Mouse (Mus musculus) neural tube, embryonic 14.5 days (tissue): Measurements from ENCODE around the gene Nxph4. TPM values are rescaled to one million over a fixed set of nuclear protein-coding genes. Genes with fewer than 3 reads are reported as not detected.

ENCODE experiments used
- ATAC-seq: fragments of 200-750 bp; cut with Nextera tagmentation; 2 replicates; pipeline ENCODE4 v1.8.0; 2017; ENCODE audit warnings: low read depth, mild to moderate bottlenecking, moderate TSS enrichment, moderate library complexity
- H3K27ac ChIP-seq: fragments of 300-500 bp; sonication (generic); 2 replicates; pipeline ENCODE4 v1.5.1; 2014; ENCODE audit warnings: low read depth, mild to moderate bottlenecking, control low read depth, low read length, moderate library complexity, mixed read lengths
- H3K27me3 ChIP-seq: fragments of 300-500 bp; sonication (generic); 2 replicates; pipeline ENCODE4 v1.6.1; 2014; ENCODE audit warnings: low read length; ENCODE audit not compliant: control insufficient read depth, insufficient read depth
- H3K36me3 ChIP-seq: fragments of 300-500 bp; sonication (generic); 2 replicates; pipeline ENCODE4 v1.6.1; 2014; ENCODE audit warnings: low read length, mixed read lengths; ENCODE audit not compliant: control insufficient read depth, insufficient read depth
- H3K4me1 ChIP-seq: fragments of 300-500 bp; sonication (generic); 2 replicates; pipeline ENCODE4 v1.6.1; 2014; ENCODE audit warnings: low read length; ENCODE audit not compliant: control insufficient read depth, insufficient read depth
- H3K4me2 ChIP-seq: fragments of 300-500 bp; sonication (generic); 2 replicates; pipeline ENCODE4 v1.6.1; 2014; ENCODE audit warnings: mild to moderate bottlenecking, low read depth, low read length, control low read depth
- H3K4me3 ChIP-seq: fragments of 300-500 bp; sonication (generic); 2 replicates; pipeline ENCODE4 v1.5.1; 2014; ENCODE audit warnings: low read depth, low read length, control low read depth, mixed read lengths
- H3K9ac ChIP-seq: fragments of 300-500 bp; sonication (generic); replicated peaks from 2 replicates; pipeline ENCODE4 v1.6.1; 2014; ENCODE audit warnings: low read depth, mild to moderate bottlenecking, control low read depth, low read length, mixed read lengths
- H3K9me3 ChIP-seq: fragments of 300-500 bp; sonication (generic); 2 replicates; pipeline ENCODE4 v1.6.1; 2016; ENCODE audit warnings: low read length; ENCODE audit not compliant: control insufficient read depth
- WGBS: fragments of 180-500 bp; shearing (Covaris S2); extraction: QIAGEN DNeasy Blood & Tissue Kit; methylation state at CpG from one replicate; pipeline ENCODE4 v1.1.7; 2014; 5-methylcytosine and 5-hydroxymethylcytosine counted together
- polyA plus RNA-seq: library from polyadenylated mRNA; unstranded; fragments of >200 nt; fragmentation: Nextera tagmentation; extraction: Ambion mirVana; gene quantifications from 2 replicates; pipeline ENCODE4 v1.2.1, GENCODE M21; 2014

Gene Nxph4
- polyA plus RNA-seq, 1 experiment from 2014 or later: 80.4 TPM

GRCm38 (mm10) chr10:127491128-127491512, 43.2 kb downstream of the Nxph4 start:
- peak; percentile 44; the same call in 1 of the 2 replicates for ATAC-seq
- H3K36me3 ChIP-seq: peaks cover 21% of the 10 kb centered on the region; the same call in 1 of the 2 replicates

DNA sequence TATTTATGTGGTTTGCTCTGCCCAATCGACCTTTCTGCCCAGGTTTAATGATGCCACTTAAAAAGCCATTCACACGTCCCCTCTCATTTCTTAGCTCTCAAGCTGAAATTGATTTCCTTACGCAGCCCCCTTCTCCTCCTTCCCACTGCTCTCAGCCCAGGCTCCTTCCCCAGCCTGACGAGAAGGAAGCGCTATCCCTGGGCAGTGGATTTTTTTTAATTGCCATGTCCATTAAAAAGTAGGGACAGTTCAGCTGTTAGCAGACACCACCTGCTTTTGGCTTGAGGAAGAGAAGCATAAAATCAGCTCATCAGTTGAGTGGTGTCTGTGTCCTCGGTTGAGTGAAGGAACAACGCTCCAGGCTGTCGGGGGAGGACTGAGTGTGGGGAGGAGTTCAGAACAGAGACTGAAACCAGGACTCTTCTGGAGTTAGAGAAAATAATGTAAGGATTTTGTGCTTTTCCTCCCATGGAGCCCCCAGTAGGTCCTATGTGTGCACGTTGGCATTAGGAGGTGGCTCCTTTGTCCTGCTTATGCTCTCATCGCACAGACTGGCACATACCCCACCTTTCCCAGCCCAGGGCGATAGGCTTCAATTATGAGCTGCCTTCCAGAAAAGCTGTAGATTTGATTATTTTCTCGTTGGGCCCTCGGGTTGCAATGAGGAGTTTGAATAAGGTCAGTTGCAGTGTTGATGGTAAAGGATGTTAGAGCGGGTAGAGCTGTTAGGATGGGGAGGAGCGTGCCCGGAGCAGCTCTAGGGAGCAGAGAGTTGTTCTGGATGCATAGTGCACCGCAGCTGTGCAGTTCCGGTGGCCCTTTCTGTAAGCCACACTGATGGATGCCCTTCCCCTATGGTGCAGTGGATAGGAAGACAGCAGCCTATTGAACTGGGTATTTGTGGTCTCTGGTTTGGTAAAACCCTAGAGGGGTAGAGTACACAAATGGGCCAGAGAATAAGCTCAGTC, 43.9 kb downstream of the Nxph4 start:
- peaks cover 17% of the 10 kb centered on the region; the same call in 1 of the 2 replicates for H3K4me1 ChIP-seq
- H3K4me3 ChIP-seq: no peak overlapping the region
- peak overlapping the region; percentile 76 for H3K27ac ChIP-seq
- H3K9ac ChIP-seq: no peak overlapping the region
- 51% methylated on average over 18 of the region's 18 CpGs for WGBS
- no peaks in the 10 kb centered on the region for H3K27me3 ChIP-seq
- no peak overlapping the region for H3K4me2 ChIP-seq
- peak; percentile 34; the same call in 1 of the 2 replicates for ATAC-seq
- peaks cover 19% of the 10 kb centered on the region for H3K36me3 ChIP-seq
- H3K9me3 ChIP-seq: no peaks in the 10 kb centered on the region

More at GRCm38 (mm10) chr10:127491128-127491512, 43.2 kb downstream of the Nxph4 start:
- WGBS: 56% methylated on average over 8 of the region's 8 CpGs
- Histone ChIP-seq H3K9me3 (no peaks in the 10 kb centered on the region), H3K4me1 (peaks cover 17% of the 10 kb centered on the region; the same call in 1 of the 2 replicates), H3K4me2 (no peak overlapping the region), H3K4me3 (no peak overlapping the region), H3K27ac (peak overlapping the region; percentile 76), H3K27me3 (no peaks in the 10 kb centered on the region), H3K9ac (no peak overlapping the region)

- H3K4me3 ChIP-seq: no peak overlapping the region
- H3K9ac ChIP-seq: no peak overlapping the region
- H3K36me3 ChIP-seq: peaks cover 27% of the 10 kb centered on the region
- no peak for ATAC-seq
- H3K9me3 ChIP-seq: no peaks in the 10 kb centered on the region
- no peak overlapping the region for H3K4me2 ChIP-seq
- 73% methylated on average over 7 of the region's 7 CpGs for WGBS
- H3K4me1 ChIP-seq: peaks cover 17% of the 10 kb centered on the region; the same call in 1 of the 2 replicates
- H3K27ac ChIP-seq: no peak overlapping the region
- no peaks in the 10 kb centered on the region for H3K27me3 ChIP-seq
Measured at GRCm38 (mm10) chr10:127488856-127489255, 45.5 kb downstream of the Nxph4 start.

DNA sequence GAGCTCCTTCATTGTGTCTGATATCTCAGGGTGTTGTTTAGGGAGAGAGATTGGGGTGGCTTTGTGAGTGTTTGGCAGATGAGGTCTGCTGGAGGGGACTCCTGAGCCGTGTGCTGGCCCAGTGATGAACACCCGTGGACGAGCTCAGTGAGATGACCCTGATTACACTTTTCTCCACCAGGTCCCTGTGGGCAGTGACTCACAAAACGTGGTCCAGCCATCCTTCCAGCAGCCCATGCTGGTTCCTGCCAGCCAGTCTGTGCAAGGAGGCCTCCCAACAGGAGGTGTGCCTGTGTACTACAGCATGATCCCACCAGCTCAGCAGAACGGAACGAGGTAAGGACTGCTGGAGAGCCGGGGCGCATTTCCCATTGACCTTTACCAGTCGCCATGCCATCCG, 49.1 kb downstream of the Nxph4 start:
- Histone ChIP-seq H3K9ac (no peak overlapping the region), H3K9me3 (no peaks in the 10 kb centered on the region), H3K27me3 (no peaks in the 10 kb centered on the region), H3K4me1 (peaks cover 10% of the 10 kb centered on the region; the same call in 1 of the 2 replicates), H3K27ac (no peak overlapping the region), H3K36me3 (peaks cover 29% of the 10 kb centered on the region), H3K4me3 (no peak overlapping the region), H3K4me2 (no peak overlapping the region)
- WGBS: 89% methylated on average over 10 of the region's 10 CpGs
- no peak for ATAC-seq

DNA sequence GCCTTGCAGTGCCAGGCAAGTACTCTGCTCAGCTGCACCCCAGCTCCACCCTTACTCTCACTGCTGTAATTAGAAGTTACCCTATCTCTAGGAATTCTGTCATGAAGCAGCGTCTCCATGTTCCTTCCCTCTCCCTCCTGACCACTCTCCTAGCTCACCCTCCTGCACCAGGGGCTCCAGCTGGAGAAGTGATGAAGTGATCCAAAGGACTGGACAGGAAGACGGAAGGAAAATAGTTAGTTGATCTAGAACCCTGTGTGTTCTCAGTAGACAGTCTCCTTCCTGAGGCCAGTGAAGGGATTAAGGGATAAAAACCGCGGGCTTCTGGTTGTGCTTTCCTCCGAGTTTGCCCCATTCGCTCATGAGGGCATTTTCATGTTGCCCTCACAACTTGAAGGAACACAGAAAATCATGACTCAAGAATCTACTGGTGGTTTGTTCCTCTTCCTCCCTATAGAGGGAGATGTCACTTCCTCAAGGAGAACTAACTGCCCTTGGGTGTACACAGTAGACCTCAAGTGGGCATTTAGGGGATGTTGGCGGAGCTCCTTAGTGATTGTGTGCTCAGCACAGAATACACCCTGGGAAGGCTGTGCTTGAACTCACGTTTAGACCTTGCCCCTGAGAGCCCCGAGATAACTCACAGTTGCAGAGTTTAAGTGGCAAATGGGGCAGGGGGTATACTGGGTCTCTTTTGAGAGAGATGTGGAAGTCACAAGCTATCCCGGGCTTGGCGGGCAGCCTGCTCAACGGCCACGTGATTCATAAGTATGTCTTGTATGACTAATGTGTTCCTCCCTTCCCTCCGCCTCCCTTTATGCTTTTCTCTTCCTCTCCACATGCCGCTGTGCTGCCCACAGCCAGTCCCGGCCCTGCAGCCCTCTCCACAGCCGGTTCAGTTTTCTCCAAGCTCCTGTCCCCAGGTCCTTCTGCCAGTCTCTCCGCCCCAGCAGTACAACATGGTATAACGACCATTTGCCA, 53.2 kb downstream of the Nxph4 start:
- peaks cover 42% of the 10 kb centered on the region for H3K36me3 ChIP-seq
- no peaks in the 10 kb centered on the region for H3K27me3 ChIP-seq
- no peaks in the 10 kb centered on the region for H3K9me3 ChIP-seq
- H3K4me3 ChIP-seq: no peak overlapping the region
- ATAC-seq: no peak
- no peak overlapping the region for H3K27ac ChIP-seq
- H3K4me1 ChIP-seq: no peaks in the 10 kb centered on the region
- H3K9ac ChIP-seq: no peak overlapping the region
- H3K4me2 ChIP-seq: no peak overlapping the region
- WGBS: 86% methylated on average over 19 of the region's 19 CpGs

- peak; percentile 38; the same call in 1 of the 2 replicates for ATAC-seq
- no peak overlapping the region for H3K4me3 ChIP-seq
- peaks cover 29% of the 10 kb centered on the region for H3K36me3 ChIP-seq
- H3K9me3 ChIP-seq: no peaks in the 10 kb centered on the region
- H3K4me2 ChIP-seq: no peak overlapping the region
- no peaks in the 10 kb centered on the region for H3K4me1 ChIP-seq
- H3K27ac ChIP-seq: no peak overlapping the region
- H3K27me3 ChIP-seq: no peaks in the 10 kb centered on the region
- H3K9ac ChIP-seq: no peak overlapping the region
- WGBS: 91% methylated on average over 4 of the region's 4 CpGs
Measured at GRCm38 (mm10) chr10:127479131-127479530, 55.2 kb downstream of the Nxph4 start.

- Histone ChIP-seq H3K36me3 (peaks cover 19% of the 10 kb centered on the region), H3K4me1 (no peaks in the 10 kb centered on the region), H3K9ac (no peak overlapping the region), H3K4me3 (no peak overlapping the region), H3K27ac (no peak overlapping the region), H3K9me3 (no peaks in the 10 kb centered on the region), H3K4me2 (no peak overlapping the region), H3K27me3 (no peaks in the 10 kb centered on the region)
- no peak for ATAC-seq
- 85% methylated on average over 7 of the region's 7 CpGs for WGBS
Measured at GRCm38 (mm10) chr10:127477301-127477700, 57.1 kb downstream of the Nxph4 start.

GRCm38 (mm10) chr10:127476541-127476940, 57.8 kb downstream of the Nxph4 start:
- Histone ChIP-seq H3K36me3 (peaks cover 16% of the 10 kb centered on the region), H3K27ac (no peak overlapping the region), H3K27me3 (no peaks in the 10 kb centered on the region), H3K4me3 (no peak overlapping the region), H3K9ac (no peak overlapping the region), H3K9me3 (no peaks in the 10 kb centered on the region), H3K4me1 (no peaks in the 10 kb centered on the region), H3K4me2 (no peak overlapping the region)
- ATAC-seq: no peak
- WGBS: 86% methylated on average over 3 of the region's 3 CpGs
